Mouse (Mus musculus): ENCODE measurements around the gene Aanat.

- TF ChIP-seq EP300 (IDR thresholded peaks at IDR 0.05; ENCODE audit: low read depth) (no peak), CTCF (IDR thresholded peaks at IDR 0.05; ENCODE audit: low read depth) (no peak)
These were observed 14.2 kb upstream of the Aanat start for GRCm38 (mm10) chr11:116571767-116572679.

Data from heart, postnatal 0 days (tissue).